8 mouse cellular contexts compared by ENCODE assay signal in the genomic region with DNA sequence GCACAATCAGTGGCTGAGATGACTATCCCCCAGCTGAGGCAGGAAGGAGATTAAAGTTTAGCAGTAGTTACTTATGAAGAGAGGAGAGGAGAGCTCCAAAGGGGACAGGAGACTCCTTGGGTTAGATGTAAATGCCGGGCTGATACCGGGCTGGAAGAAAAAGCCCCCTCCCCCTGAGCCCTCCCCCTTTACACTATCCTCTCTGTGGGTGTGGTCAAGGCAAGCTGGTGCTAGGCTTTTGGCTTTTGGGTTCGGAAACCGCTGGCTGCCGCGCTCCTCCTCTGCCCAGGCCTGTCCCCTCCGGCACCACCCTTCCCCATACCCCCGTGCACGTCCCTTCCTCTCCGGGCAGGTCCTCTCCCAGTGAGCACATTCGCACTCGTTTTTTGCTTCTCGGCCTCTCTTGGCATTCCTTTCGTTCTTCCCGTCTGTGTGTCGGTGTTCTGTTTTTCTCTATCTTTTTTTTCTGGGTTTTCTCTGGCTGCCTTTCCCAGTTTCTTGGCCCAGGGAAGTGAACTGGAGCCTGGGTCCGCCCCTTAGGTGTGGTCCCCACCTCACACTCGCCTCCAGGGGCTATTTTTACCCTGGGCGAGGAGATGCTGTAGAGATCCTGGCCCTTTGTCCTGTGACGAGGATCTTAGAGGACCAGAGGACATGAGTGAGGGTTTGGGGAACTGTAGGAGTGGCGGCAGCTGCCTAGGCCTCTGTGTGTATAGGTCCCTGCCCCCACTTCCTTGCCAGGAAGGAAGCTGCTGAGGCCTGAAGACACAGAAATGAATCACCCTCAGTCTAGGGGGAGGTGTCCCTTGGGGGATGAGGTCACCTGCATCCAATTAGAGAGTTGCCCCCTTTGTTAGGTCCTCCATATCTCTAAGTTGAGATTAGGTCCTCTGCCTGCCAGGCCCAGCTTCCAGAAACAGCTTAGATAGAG. TPM values are rescaled to one million over a fixed set of nuclear protein-coding genes. Genes with fewer than 3 reads are reported as not detected.
DNase-seq lines count a peak whose midpoint lies in the region; ATAC-seq lines count a peak whose summit lies in the region.

No protein-coding gene starts in this region.

- H3K9me3 ChIP-seq in intestine, embryonic 14.5 days (ENCODE audit: control insufficient read depth, low read length) = no peaks in the 10 kb centered on the region
- no peaks in the 10 kb centered on the region for H3K9me3 ChIP-seq in neural tube, embryonic 13.5 days

- peak overlapping the region; percentile 60 for H3K9ac ChIP-seq in intestine, embryonic 14.5 days (ENCODE audit: low read length)
- H3K9ac ChIP-seq in neural tube, embryonic 13.5 days = peak overlapping the region; percentile 78

- peaks cover 43% of the 10 kb centered on the region for H3K36me3 ChIP-seq in intestine, embryonic 14.5 days (ENCODE audit: control insufficient read depth, insufficient read depth, low read length)
- peaks cover 23% of the 10 kb centered on the region for H3K36me3 ChIP-seq in neural tube, embryonic 13.5 days

- under 1% methylated on average over 21 of the region's 21 CpGs for WGBS in intestine, embryonic 14.5 days
- 2% methylated on average over 21 of the region's 21 CpGs for WGBS in neural tube, embryonic 13.5 days

- DNase-seq in ovary, adult 18-20 months (ENCODE audit: low spot score) = peak; percentile 61
- no peak for DNase-seq in ovary, postnatal 14 days (ENCODE audit: low spot score)
- peak; percentile 63 to 66 for DNase-seq in cerebellum, postnatal 25 days
- peak; percentile 72 for DNase-seq in gastrocnemius, postnatal 25 days
- peak; percentile 78 for DNase-seq in intestine, embryonic 14.5 days (ENCODE audit: low spot score)
- DNase-seq in lung, adult 18-20 months = peak; percentile 86 to 90
- DNase-seq in thymus, postnatal 4 days = peak; percentile 73

- ATAC-seq in intestine, embryonic 14.5 days (replicated peaks; ENCODE audit: low FRiP score, low TSS enrichment, low read depth) = peak; percentile 68
- peak; percentile 57 for ATAC-seq in neural tube, embryonic 13.5 days (ENCODE audit: low read depth)

- H3K27me3 ChIP-seq in intestine, embryonic 14.5 days (replicated peaks; ENCODE audit: control insufficient read depth, insufficient read depth, low read length) = no peaks in the 10 kb centered on the region
- no peaks in the 10 kb centered on the region for H3K27me3 ChIP-seq in neural tube, embryonic 13.5 days

- peak overlapping the region; percentile 96 for H3K27ac ChIP-seq in intestine, embryonic 14.5 days (ENCODE audit: low read depth)
- H3K27ac ChIP-seq in neural tube, embryonic 13.5 days (replicated peaks) = peak overlapping the region; percentile 95

- H3K4me1 ChIP-seq in intestine, embryonic 14.5 days (replicated peaks; ENCODE audit: control insufficient read depth, insufficient read depth, low read length) = peaks cover 39% of the 10 kb centered on the region
- peaks cover 49% of the 10 kb centered on the region for H3K4me1 ChIP-seq in neural tube, embryonic 13.5 days (replicated peaks)

- peak overlapping the region; percentile 98 for H3K4me2 ChIP-seq in intestine, embryonic 14.5 days (ENCODE audit: low read length)
- H3K4me2 ChIP-seq in neural tube, embryonic 13.5 days = peak overlapping the region; percentile 64

- H3K4me3 ChIP-seq in intestine, embryonic 14.5 days (ENCODE audit: low read depth, low read length) = peak overlapping the region; percentile 71
- peak overlapping the region; percentile 45 for H3K4me3 ChIP-seq in neural tube, embryonic 13.5 days

RNA-seq across cellular contexts. Expression of a gene that starts 1.7 kb away (rescaled TPM):
- total RNA-seq in gastrocnemius, postnatal 25 days (2021) = 10 to 100 TPM; 12.4 to 18.6 TPM
- 113 and 141 TPM in 2 replicates for polyA plus RNA-seq in intestine, embryonic 14.5 days (2014; fragmentation: Nextera tagmentation; extraction: Ambion mirVana)
- polyA plus RNA-seq in neural tube, embryonic 13.5 days (2015; fragmentation: Nextera tagmentation; extraction: Ambion mirVana) = 132 and 145 TPM in 2 replicates

RNA-seq across cellular contexts. Expression of a gene that starts 4.9 kb away (rescaled TPM):
- under 1 TPM; 0.67 to 0.72 TPM for total RNA-seq in gastrocnemius, postnatal 25 days (2021)
- polyA plus RNA-seq in intestine, embryonic 14.5 days (2014; fragmentation: Nextera tagmentation; extraction: Ambion mirVana) = 3.6 and 3.9 TPM in 2 replicates
- 2.8 and 3.1 TPM in 2 replicates for polyA plus RNA-seq in neural tube, embryonic 13.5 days (2015; fragmentation: Nextera tagmentation; extraction: Ambion mirVana)

RNA-seq across cellular contexts. Expression of a gene that starts 7.4 kb away (rescaled TPM):
- 10 to 100 TPM; 11.1 to 13.3 TPM for total RNA-seq in gastrocnemius, postnatal 25 days (2021)
- polyA plus RNA-seq in intestine, embryonic 14.5 days (2014; fragmentation: Nextera tagmentation; extraction: Ambion mirVana) = 278 and 333 TPM in 2 replicates
- polyA plus RNA-seq in neural tube, embryonic 13.5 days (2015; fragmentation: Nextera tagmentation; extraction: Ambion mirVana) = 417 and 431 TPM in 2 replicates

RNA-seq across cellular contexts. Expression of a gene that starts 13.8 kb away (rescaled TPM):
- not detected for total RNA-seq in gastrocnemius, postnatal 25 days (2021)
- not detected in 2 replicates for polyA plus RNA-seq in intestine, embryonic 14.5 days (2014; fragmentation: Nextera tagmentation; extraction: Ambion mirVana)
- 0.54 TPM in 1 of 2 replicates, not detected in the other for polyA plus RNA-seq in neural tube, embryonic 13.5 days (2015; fragmentation: Nextera tagmentation; extraction: Ambion mirVana)

RNA-seq across cellular contexts. Expression of a gene that starts 14.6 kb away (rescaled TPM):
- total RNA-seq in gastrocnemius, postnatal 25 days (2021) = not detected
- polyA plus RNA-seq in intestine, embryonic 14.5 days (2014; fragmentation: Nextera tagmentation; extraction: Ambion mirVana) = 0.55 and 0.81 TPM in 2 replicates
- polyA plus RNA-seq in neural tube, embryonic 13.5 days (2015; fragmentation: Nextera tagmentation; extraction: Ambion mirVana) = 0.28 and 0.38 TPM in 2 replicates
